Mouse (Mus musculus) limb, embryonic 14.5 days (tissue): Measurements from ENCODE around the gene Lrg1. TPM values are rescaled to one million over a fixed set of nuclear protein-coding genes. Genes with fewer than 3 reads are reported as not detected.

Source experiments
- ATAC-seq: fragments of 200-750 bp; cut with Nextera tagmentation; 2 replicates; pipeline ENCODE4 v1.8.0; 2017; ENCODE audit warnings: low read depth, moderate number of reproducible peaks, moderate TSS enrichment; ENCODE audit not compliant: low FRiP score
- DNase-seq: peaks from one replicate; pipeline ENCODE4 v3.0.0-alpha.2; 2015; ENCODE audit warnings: low spot score
- H3K27ac ChIP-seq: fragments of 300-500 bp; sonication (generic); replicated peaks from 2 replicates; pipeline ENCODE4 v1.5.1; 2014; ENCODE audit warnings: low read depth, mild to moderate bottlenecking, low read length, moderate library complexity, mixed read lengths
- H3K27me3 ChIP-seq: fragments of 300-500 bp; sonication (generic); 2 replicates; pipeline ENCODE4 v1.6.1; 2014; ENCODE audit warnings: low read length, mixed read lengths; ENCODE audit not compliant: control insufficient read depth, insufficient read depth
- H3K36me3 ChIP-seq: fragments of 300-500 bp; sonication (generic); 2 replicates; pipeline ENCODE4 v1.6.1; 2014; ENCODE audit warnings: mild to moderate bottlenecking, low read length, moderate library complexity, mixed read lengths; ENCODE audit not compliant: control insufficient read depth, insufficient read depth
- H3K4me1 ChIP-seq: fragments of 300-500 bp; sonication (generic); 2 replicates; pipeline ENCODE4 v1.6.1; 2014; ENCODE audit warnings: antibody characterized with exemption, low read length, mixed read lengths; ENCODE audit not compliant: control insufficient read depth, insufficient read depth
- H3K4me2 ChIP-seq: fragments of 300-500 bp; sonication (generic); replicated peaks from 2 replicates; pipeline ENCODE4 v1.6.1; 2014; ENCODE audit warnings: low read depth, mild to moderate bottlenecking, low read length, moderate library complexity; ENCODE audit not compliant: severe bottlenecking
- H3K4me3 ChIP-seq: fragments of 300-500 bp; sonication (generic); replicated peaks from 2 replicates; pipeline ENCODE4 v1.5.1; 2014; ENCODE audit warnings: low read length
- H3K9ac ChIP-seq: fragments of 300-500 bp; sonication (generic); 2 replicates; pipeline ENCODE4 v1.6.1; 2014; ENCODE audit warnings: mild to moderate bottlenecking, low read depth, low read length, moderate library complexity; ENCODE audit not compliant: severe bottlenecking
- H3K9me3 ChIP-seq: fragments of 300-500 bp; sonication (generic); 2 replicates; pipeline ENCODE4 v1.6.1; 2016; ENCODE audit warnings: low read length; ENCODE audit not compliant: control insufficient read depth
- POLR2A ChIP-seq: fragments of 200-500 bp; IDR thresholded peaks from 2 replicates; pipeline ENCODE4 v1.8.0; 2012; ENCODE audit warnings: inconsistent platforms, mild to moderate bottlenecking, moderate library complexity, borderline replicate concordance; ENCODE audit not compliant: insufficient read depth, insufficient read length; ENCODE audit errors: extremely low read depth
- WGBS: fragments of 180-500 bp; shearing (Covaris S2); extraction: QIAGEN DNeasy Blood & Tissue Kit; methylation state at CpG from one replicate; pipeline ENCODE4 v1.1.7; 2014; 5-methylcytosine and 5-hydroxymethylcytosine counted together
- polyA plus RNA-seq, 2 experiments: library from polyadenylated mRNA; depleted of rRNA in 1 of 2; stranded (reverse) in 1 of 2; unstranded in 1 of 2; fragments of >200 nt; fragmentation: Nextera tagmentation in 1 of 2; extraction: Ambion mirVana in 1 of 2; gene quantifications; 2 replicates each; pipeline versions ENCODE4 v1.2.1 to v1.2.3; 2012 to 2014

The Lrg1 gene
- polyA plus RNA-seq, 2 experiments = 0.29 to 0.43 TPM

DNA sequence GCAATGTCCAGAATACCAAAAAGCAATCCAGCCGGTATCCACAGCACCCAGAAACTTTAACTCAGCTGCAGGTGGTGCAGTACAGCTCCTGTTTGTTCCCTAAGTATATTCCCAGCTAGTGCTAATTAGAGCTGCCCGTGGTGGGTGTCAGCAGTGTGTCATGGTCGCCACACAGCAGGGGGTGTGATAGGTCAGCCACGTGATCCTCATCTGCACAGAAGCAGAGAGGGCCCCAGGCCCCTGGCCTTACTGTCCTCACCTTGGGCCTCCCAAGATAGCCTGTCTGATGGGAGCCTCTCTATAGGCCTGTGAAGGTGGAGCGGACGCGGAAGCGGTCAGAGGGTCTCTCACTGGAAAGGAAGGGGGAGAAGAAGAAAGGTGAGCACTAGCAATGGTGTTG, 23.6 kb downstream of the Lrg1 start:
- no peaks in the 10 kb centered on the region for H3K27me3 ChIP-seq
- no peak; the same call in 1 of the 2 replicates for ATAC-seq
- no peak overlapping the region for H3K27ac ChIP-seq
- no peak overlapping the region for H3K4me3 ChIP-seq
- H3K9me3 ChIP-seq = no peaks in the 10 kb centered on the region
- 91% methylated on average over 8 of the region's 8 CpGs for WGBS
- no peak for DNase-seq
- no peaks in the 10 kb centered on the region for H3K4me1 ChIP-seq
- no peak for TF ChIP-seq POLR2A
- H3K36me3 ChIP-seq = peaks cover 85% of the 10 kb centered on the region
- H3K9ac ChIP-seq = no peak overlapping the region
- no peak overlapping the region for H3K4me2 ChIP-seq

DNA sequence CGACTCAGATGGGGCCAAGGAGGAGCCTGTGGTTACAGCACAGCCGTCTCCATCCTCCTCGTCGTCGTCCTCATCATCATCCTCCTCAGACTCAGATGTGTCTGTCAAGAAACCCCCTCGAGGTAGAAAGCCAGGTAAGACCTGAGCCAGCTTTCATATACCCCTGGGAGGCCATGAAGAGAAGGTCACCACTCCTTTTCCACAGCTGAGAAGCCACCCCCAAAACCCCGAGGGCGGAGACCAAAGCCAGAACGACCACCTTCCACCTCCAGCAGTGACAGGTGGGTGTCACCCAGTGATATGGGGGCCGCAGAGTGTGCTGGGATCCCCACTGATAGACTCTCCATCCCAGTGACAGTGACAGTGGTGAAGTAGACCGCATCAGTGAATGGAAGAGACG, 24.9 kb downstream of the Lrg1 start:
- H3K4me1 ChIP-seq = no peaks in the 10 kb centered on the region
- DNase-seq (no peak), ATAC-seq (no peak)
- H3K27ac ChIP-seq = no peak overlapping the region
- peaks cover 81% of the 10 kb centered on the region for H3K36me3 ChIP-seq
- H3K9ac ChIP-seq = no peak overlapping the region
- 92% methylated on average over 12 of the region's 12 CpGs for WGBS
- no peak for TF ChIP-seq POLR2A
- H3K4me3 ChIP-seq = no peak overlapping the region
- no peak overlapping the region for H3K4me2 ChIP-seq
- no peaks in the 10 kb centered on the region for H3K27me3 ChIP-seq
- no peaks in the 10 kb centered on the region for H3K9me3 ChIP-seq

DNA sequence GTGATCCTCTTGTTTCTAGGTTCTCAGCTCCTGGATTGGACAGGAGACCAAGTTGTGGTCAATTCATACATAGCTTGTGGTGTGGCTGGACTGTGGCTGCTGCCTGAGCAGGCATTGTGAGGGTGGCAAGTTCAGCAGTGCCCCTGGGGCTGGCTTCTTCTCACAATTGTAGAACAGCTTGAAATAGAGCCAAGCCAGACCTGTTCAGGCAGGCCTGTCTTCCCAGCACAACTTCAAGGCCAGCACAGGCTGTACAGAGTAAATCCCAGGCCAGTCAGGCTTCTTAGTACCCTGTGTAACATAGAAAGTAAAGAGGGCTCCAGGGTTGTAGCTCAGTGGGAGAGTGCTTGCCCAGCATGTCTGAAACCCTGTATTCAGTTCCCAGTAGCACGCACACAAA, 29.0 kb downstream of the Lrg1 start:
- peaks cover 70% of the 10 kb centered on the region for H3K36me3 ChIP-seq
- DNase-seq (peak; percentile 23), ATAC-seq (no peak)
- H3K27ac ChIP-seq = no peak overlapping the region
- no peaks in the 10 kb centered on the region for H3K4me1 ChIP-seq
- no peak overlapping the region for H3K9ac ChIP-seq
- no peak overlapping the region for H3K4me3 ChIP-seq
- 69% methylated on average over 1 of the region's 1 CpGs for WGBS
- no peak overlapping the region for H3K4me2 ChIP-seq
- H3K27me3 ChIP-seq = no peaks in the 10 kb centered on the region
- H3K9me3 ChIP-seq = no peaks in the 10 kb centered on the region
- TF ChIP-seq POLR2A = no peak

DNA sequence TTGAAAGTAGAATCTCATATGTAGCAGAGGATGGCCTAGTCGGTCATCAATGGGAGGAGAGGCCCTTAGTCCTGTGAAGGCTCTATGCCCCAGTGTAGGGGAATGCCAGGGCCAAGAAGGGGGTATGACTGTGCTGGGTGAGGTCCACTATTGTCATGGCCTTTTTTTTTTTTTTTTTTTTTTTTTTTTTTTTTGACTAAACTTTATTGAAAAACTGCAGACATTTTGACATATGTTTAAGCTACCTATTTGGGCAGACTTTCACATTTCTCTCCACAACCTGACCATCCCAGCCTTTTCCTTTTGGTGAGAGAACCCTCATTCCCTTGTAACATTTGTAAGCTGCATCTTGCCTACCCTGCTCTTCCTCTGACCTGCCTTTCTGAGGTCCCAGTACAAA, 29.5 kb downstream of the Lrg1 start:
- Histone ChIP-seq H3K9me3 (no peaks in the 10 kb centered on the region), H3K27ac (no peak overlapping the region), H3K4me3 (no peak overlapping the region), H3K4me1 (no peaks in the 10 kb centered on the region), H3K27me3 (no peaks in the 10 kb centered on the region), H3K36me3 (peaks cover 70% of the 10 kb centered on the region), H3K9ac (no peak overlapping the region), H3K4me2 (no peak overlapping the region)
- DNase-seq (no peak), ATAC-seq (no peak)
- 92% methylated on average over 1 of the region's 1 CpGs for WGBS
- no peak for TF ChIP-seq POLR2A

DNA sequence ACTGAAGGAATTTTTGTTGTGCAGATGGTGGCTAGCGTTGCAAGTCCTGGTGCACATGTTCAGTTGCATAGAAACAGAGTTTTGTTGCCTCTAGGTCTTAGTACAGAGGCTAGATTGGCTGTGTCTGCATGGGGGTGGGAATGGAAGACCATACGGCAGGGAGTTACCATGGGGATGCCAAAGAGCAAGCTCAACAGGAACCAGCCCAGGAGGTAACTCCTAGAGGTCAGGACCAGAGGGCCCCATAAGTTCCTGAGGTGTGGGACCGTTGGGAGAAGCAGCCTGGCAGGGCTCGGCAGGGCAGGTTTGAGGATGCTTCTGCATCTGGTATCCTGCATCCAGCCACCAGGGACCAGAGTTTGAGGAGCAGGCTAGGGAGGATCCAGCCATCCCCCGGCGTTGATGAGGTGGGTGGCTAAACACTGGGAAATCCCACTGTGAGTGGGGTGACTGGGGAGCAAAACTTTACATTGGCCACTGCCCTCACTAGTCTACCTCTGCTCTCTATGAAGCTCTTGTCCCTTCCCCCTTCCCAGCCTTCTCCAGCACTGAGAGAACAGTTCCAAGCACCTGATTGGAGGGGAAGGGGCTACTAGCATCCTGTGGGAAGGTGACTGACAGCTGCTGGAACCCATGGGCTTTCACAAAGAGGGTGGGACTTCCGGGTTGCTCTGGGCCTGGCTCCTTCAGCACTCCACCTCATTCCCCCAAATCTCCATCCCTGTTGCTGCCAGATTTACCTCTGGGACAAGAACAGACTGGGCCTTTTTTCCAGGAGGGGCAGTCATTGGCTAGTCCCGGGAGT, 40.8 kb downstream of the Lrg1 start:
- Histone ChIP-seq H3K27ac (no peak overlapping the region), H3K27me3 (no peaks in the 10 kb centered on the region), H3K9ac (peak overlapping the region; percentile 74), H3K4me1 (peaks cover 18% of the 10 kb centered on the region), H3K4me2 (peak overlapping the region; percentile 85), H3K36me3 (peaks cover 28% of the 10 kb centered on the region), H3K4me3 (peak overlapping the region; percentile 92), H3K9me3 (no peaks in the 10 kb centered on the region)
- TF ChIP-seq POLR2A = no peak
- DNase-seq (peak; percentile 84), ATAC-seq (peak; percentile 28)
- 9% methylated on average over 8 of the region's 8 CpGs for WGBS
